Mouse (Mus musculus): ENCODE measurements around the gene Scn4b. TPM values are rescaled to one million over a fixed set of nuclear protein-coding genes. Genes with fewer than 3 reads are reported as not detected.

The Scn4b gene
- polyA plus RNA-seq, 1 experiment from 2014 or later: 0.37 TPM

DNA sequence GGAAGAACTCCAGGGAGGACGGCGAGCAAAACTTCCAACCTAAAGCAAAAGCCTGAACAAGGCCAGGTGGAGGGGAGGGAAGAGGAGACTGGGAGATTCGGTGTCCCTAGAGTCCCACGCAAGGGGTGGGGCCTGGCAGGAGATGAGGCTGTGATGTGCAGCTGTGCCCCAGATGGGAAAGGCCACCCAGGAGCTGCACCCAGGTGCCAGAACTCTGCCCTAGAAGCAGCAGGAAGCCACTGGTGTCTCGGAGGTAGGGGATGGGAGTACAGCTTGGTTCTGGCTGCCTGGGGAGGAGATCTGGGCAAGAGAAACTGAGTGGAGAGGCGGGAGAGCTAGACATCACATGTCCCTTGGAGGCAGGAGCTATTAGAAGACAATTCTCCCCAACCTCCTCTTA, 17.2 kb upstream of the Scn4b start:
- no peak overlapping the region for H3K9ac ChIP-seq (ENCODE audit: low read depth, low read length)
- no peak overlapping the region for H3K4me2 ChIP-seq (ENCODE audit: low read depth, low read length)
- no peak for ATAC-seq (ENCODE audit: low read depth)
- H3K4me3 ChIP-seq (ENCODE audit: low read depth, low read length): no peak overlapping the region
- H3K36me3 ChIP-seq (ENCODE audit: control insufficient read depth, insufficient read depth): no peaks in the 10 kb centered on the region
- 49% methylated on average over 6 of the region's 6 CpGs for WGBS (ENCODE audit: insufficient replicate concordance)
- H3K27me3 ChIP-seq (ENCODE audit: control insufficient read depth, insufficient read depth, low read depth, low read length): peaks cover 3% of the 10 kb centered on the region
- H3K4me1 ChIP-seq (ENCODE audit: control insufficient read depth, low read depth, low read length): 0 out of 2 replicates have a peak, but pooled peaks cover 2% of the 10 kb centered on the region
- H3K9me3 ChIP-seq (replicated peaks; ENCODE audit: control insufficient read depth, low read length): no peaks in the 10 kb centered on the region
- H3K27ac ChIP-seq (ENCODE audit: low read length): no peak overlapping the region

DNA sequence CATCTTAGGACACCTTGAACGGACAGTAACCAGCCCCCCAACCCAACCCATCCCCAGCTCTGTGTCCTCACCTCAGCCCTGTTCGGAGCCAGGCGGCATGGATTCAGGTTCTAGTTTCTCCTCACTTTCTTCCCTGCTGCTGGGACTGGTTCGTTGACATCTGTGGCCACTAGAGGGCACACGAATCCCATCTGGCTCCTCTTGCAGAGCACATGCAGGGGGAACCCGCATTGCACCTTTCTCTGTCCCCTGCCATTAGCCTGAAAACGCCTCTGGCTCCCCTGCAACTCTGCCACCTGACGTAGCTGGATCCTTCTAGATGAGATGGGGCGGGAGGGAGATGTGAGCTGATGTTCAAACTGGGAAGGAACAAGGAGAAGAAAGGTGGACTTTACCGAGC, 16.4 kb upstream of the Scn4b start:
- Histone ChIP-seq H3K4me1 (ENCODE audit: control insufficient read depth, low read depth, low read length) (0 out of 2 replicates have a peak, but pooled peaks cover 2% of the 10 kb centered on the region), H3K9ac (ENCODE audit: low read depth, low read length) (no peak overlapping the region), H3K4me2 (ENCODE audit: low read depth, low read length) (0 out of 2 replicates have a peak overlapping the region, but pooled peaks have one; percentile 14), H3K4me3 (ENCODE audit: low read depth, low read length) (no peak overlapping the region), H3K27me3 (ENCODE audit: control insufficient read depth, insufficient read depth, low read depth, low read length) (no peaks in the 10 kb centered on the region; the same call in 1 of the 2 replicates), H3K27ac (ENCODE audit: low read length) (no peak overlapping the region), H3K9me3 (replicated peaks; ENCODE audit: control insufficient read depth, low read length) (no peaks in the 10 kb centered on the region), H3K36me3 (ENCODE audit: control insufficient read depth, insufficient read depth) (no peaks in the 10 kb centered on the region)
- ATAC-seq (ENCODE audit: low read depth): peak; percentile 37; the same call in 1 of the 2 replicates
- 4% methylated on average over 10 of the region's 10 CpGs for WGBS (ENCODE audit: insufficient replicate concordance)

DNA sequence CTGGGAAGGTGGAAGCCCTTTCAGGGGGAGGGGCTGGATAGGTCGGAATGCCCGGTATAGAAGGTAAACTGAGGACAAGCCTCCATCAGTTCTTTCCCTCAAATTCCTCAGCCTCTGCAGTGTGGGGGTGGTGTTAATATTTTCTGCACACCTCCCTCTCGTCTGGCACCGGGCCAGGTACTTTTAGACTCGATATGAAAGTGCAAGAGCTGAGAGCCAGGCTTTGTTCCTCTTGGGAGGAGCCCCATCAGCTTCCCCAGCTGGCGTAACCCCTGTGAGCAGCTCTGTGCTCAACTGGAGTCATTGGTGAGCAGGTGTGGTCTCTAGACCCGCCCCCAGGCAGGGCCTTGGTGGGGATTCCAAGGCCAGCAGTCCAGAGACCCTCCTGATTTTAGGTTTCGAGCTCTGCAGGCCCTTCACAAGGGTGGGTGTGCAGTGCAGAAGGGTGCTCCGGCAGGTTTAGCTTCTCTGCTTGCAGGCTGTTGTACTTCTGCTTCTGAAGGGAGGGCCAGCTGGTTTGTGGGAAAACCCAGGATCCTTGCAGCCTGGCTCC, 15.9 kb upstream of the Scn4b start:
- H3K27ac ChIP-seq (ENCODE audit: low read length): no peak overlapping the region
- H3K36me3 ChIP-seq (ENCODE audit: control insufficient read depth, insufficient read depth): no peaks in the 10 kb centered on the region
- ATAC-seq (ENCODE audit: low read depth): no peak
- H3K9ac ChIP-seq (ENCODE audit: low read depth, low read length): no peak overlapping the region
- H3K27me3 ChIP-seq (ENCODE audit: control insufficient read depth, insufficient read depth, low read depth, low read length): no peaks in the 10 kb centered on the region; the same call in 1 of the 2 replicates
- H3K4me1 ChIP-seq (ENCODE audit: control insufficient read depth, low read depth, low read length): 0 out of 2 replicates have a peak, but pooled peaks cover 2% of the 10 kb centered on the region
- H3K4me2 ChIP-seq (ENCODE audit: low read depth, low read length): 0 out of 2 replicates have a peak overlapping the region, but pooled peaks have one; percentile 14
- no peak overlapping the region for H3K4me3 ChIP-seq (ENCODE audit: low read depth, low read length)
- 22% methylated on average over 9 of the region's 9 CpGs for WGBS (ENCODE audit: insufficient replicate concordance)
- H3K9me3 ChIP-seq (replicated peaks; ENCODE audit: control insufficient read depth, low read length): no peaks in the 10 kb centered on the region

DNA sequence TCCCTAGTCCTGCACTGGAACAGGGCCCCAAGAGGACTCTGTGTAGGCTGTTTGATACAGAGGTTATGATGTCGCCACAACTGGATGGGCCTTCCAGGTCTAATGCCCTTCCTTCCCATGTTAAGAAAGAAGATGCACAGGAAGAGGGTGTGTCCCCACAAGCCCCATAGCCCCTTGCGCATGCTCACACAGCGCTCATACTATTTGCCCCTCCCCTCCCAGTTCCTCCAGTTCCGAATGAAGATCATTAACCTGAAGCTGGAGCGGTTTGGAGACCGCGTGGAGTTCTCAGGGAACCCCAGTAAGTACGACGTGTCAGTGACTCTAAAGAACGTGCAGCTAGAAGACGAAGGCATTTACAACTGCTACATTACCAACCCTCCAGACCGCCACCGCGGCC, 13.0 kb upstream of the Scn4b start:
- WGBS (ENCODE audit: insufficient replicate concordance): 80% methylated on average over 14 of the region's 14 CpGs
- H3K4me3 ChIP-seq (ENCODE audit: low read depth, low read length): no peak overlapping the region
- H3K9ac ChIP-seq (ENCODE audit: low read depth, low read length): no peak overlapping the region
- no peak overlapping the region for H3K4me2 ChIP-seq (ENCODE audit: low read depth, low read length)
- no peak overlapping the region for H3K27ac ChIP-seq (ENCODE audit: low read length)
- no peak for ATAC-seq (ENCODE audit: low read depth)
- H3K9me3 ChIP-seq (replicated peaks; ENCODE audit: control insufficient read depth, low read length): no peaks in the 10 kb centered on the region
- no peaks in the 10 kb centered on the region for H3K36me3 ChIP-seq (ENCODE audit: control insufficient read depth, insufficient read depth)
- 0 out of 2 replicates have a peak, but pooled peaks cover 2% of the 10 kb centered on the region for H3K4me1 ChIP-seq (ENCODE audit: control insufficient read depth, low read depth, low read length)
- H3K27me3 ChIP-seq (ENCODE audit: control insufficient read depth, insufficient read depth, low read depth, low read length): no peaks in the 10 kb centered on the region

DNA sequence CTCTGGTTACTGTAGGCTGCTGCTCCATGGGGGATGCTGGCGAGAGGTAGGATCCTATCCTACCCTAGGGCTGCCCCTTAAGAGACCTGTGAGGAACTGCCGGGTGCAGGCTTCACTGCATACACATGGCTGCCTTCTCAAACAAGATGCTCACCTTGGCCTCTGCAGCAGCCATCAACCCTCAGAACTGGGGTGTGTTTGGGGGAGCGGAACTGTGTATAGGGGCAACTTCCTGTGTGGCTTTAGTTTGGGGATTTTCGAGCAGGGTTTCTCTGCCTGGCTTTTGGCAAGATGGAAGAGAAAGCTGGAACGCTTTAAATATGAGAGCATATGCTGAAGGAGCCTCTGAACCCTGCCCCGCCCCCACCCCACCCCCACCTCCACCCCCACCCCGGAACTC, 11.3 kb upstream of the Scn4b start:
- Histone ChIP-seq H3K9me3 (replicated peaks; ENCODE audit: control insufficient read depth, low read length) (no peaks in the 10 kb centered on the region), H3K27me3 (ENCODE audit: control insufficient read depth, insufficient read depth, low read depth, low read length) (no peaks in the 10 kb centered on the region), H3K36me3 (ENCODE audit: control insufficient read depth, insufficient read depth) (no peaks in the 10 kb centered on the region), H3K4me1 (ENCODE audit: control insufficient read depth, low read depth, low read length) (0 out of 2 replicates have a peak, but pooled peaks cover 2% of the 10 kb centered on the region), H3K27ac (ENCODE audit: low read length) (no peak overlapping the region), H3K9ac (ENCODE audit: low read depth, low read length) (no peak overlapping the region), H3K4me3 (ENCODE audit: low read depth, low read length) (no peak overlapping the region), H3K4me2 (ENCODE audit: low read depth, low read length) (no peak overlapping the region)
- no peak for ATAC-seq (ENCODE audit: low read depth)
- WGBS (ENCODE audit: insufficient replicate concordance): 42% methylated on average over 7 of the region's 7 CpGs

GRCm38 (mm10) chr9:45130119-45130518, 8.1 kb upstream of the Scn4b start:
- Histone ChIP-seq H3K9ac (ENCODE audit: low read depth, low read length) (no peak overlapping the region), H3K9me3 (replicated peaks; ENCODE audit: control insufficient read depth, low read length) (no peaks in the 10 kb centered on the region), H3K4me1 (ENCODE audit: control insufficient read depth, low read depth, low read length) (no peaks in the 10 kb centered on the region), H3K36me3 (ENCODE audit: control insufficient read depth, insufficient read depth) (no peaks in the 10 kb centered on the region), H3K4me2 (ENCODE audit: low read depth, low read length) (no peak overlapping the region), H3K27me3 (ENCODE audit: control insufficient read depth, insufficient read depth, low read depth, low read length) (no peaks in the 10 kb centered on the region; the same call in 1 of the 2 replicates), H3K4me3 (ENCODE audit: low read depth, low read length) (no peak overlapping the region), H3K27ac (ENCODE audit: low read length) (no peak overlapping the region)
- ATAC-seq (ENCODE audit: low read depth): no peak
- 50% methylated on average over 3 of the region's 3 CpGs for WGBS (ENCODE audit: insufficient replicate concordance)

DNA sequence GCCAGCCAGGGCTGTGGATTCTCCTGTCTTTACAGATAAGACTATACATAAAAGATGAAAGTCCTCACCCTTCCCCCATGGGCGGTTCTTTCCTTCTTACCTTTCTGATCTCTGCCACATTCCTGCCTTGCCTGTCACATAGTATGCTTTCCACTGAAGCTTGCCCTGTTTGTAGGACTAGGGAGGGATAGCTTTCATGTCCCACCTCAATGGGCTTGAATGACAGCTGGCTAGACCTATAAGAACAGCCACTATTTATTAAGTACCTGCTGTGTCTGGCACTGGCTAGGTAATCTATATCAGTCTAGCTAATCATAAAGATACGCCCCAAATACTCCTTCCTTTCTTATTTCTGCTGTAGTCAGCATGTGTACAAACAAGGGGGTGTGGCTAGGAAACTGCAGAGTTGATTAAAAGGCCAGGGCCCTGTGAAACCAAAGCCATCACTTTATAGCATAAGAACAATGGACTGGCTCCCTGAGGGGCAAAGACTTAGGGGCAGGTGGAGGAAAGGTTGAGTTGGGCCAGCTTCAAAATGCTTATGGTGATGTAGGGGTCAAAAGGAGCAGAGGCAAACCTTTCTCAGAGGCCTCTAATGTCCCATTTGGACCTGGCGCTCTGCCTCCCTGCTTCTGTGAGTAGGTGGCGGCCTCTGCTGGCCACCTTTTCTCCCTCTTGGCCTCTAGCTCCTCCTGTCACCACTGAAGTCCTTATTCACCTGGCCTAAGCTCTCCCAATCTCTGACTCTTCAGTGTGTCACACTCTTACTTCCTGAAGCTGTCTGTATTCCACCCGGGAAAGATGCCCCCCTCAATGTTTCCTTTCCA, 4.5 kb upstream of the Scn4b start:
- Histone ChIP-seq H3K27ac (ENCODE audit: low read length) (no peak overlapping the region), H3K4me3 (ENCODE audit: low read depth, low read length) (no peak overlapping the region), H3K9ac (ENCODE audit: low read depth, low read length) (no peak overlapping the region), H3K4me2 (ENCODE audit: low read depth, low read length) (no peak overlapping the region), H3K9me3 (replicated peaks; ENCODE audit: control insufficient read depth, low read length) (no peaks in the 10 kb centered on the region), H3K27me3 (ENCODE audit: control insufficient read depth, insufficient read depth, low read depth, low read length) (peaks cover 28% of the 10 kb centered on the region), H3K36me3 (ENCODE audit: control insufficient read depth, insufficient read depth) (no peaks in the 10 kb centered on the region), H3K4me1 (ENCODE audit: control insufficient read depth, low read depth, low read length) (no peaks in the 10 kb centered on the region; the same call in none of the 2 replicates)
- ATAC-seq (ENCODE audit: low read depth): no peak
- 12% methylated on average over 5 of the region's 5 CpGs for WGBS (ENCODE audit: insufficient replicate concordance)

DNA sequence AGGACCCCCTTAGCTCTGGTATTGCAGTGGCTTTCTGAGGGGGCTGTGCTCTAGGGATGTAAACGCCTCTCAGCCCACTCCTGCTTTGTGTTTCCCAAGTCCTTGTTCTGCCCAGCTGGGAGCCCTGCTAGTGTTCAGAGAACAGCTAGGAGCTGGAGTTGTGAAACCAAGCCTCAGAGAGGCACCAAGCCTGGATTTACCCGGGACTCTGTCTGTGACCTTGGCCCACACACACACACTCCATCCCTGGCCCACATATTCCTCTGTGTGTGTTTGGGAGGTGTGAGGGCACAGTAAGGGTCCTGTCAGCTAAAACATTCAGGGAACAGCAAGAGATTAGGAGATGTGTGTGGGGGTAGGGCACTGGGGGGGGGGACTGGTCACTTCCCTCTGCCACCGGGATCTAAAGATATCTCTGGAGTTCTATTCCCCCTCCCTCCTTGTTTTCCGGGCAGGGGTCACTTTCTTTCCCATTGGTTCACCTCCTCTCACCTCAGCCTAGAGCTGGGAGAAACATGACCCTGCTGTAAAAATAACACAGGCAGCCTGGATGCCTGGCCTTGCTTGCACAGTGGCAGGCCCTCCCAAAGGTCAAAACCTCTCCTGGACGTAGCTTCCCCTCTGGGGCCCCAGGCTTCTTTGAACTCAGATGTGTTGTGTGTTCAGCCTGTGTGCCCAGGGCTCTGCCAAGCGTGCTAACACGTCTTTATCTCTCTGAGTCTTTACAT, 1.6 kb upstream of the Scn4b start:
- Histone ChIP-seq H3K27me3 (ENCODE audit: control insufficient read depth, insufficient read depth, low read depth, low read length) (peaks cover 44% of the 10 kb centered on the region), H3K9me3 (replicated peaks; ENCODE audit: control insufficient read depth, low read length) (no peaks in the 10 kb centered on the region), H3K4me2 (ENCODE audit: low read depth, low read length) (no peak overlapping the region), H3K4me3 (ENCODE audit: low read depth, low read length) (no peak overlapping the region), H3K27ac (ENCODE audit: low read length) (peak overlapping the region; percentile 55), H3K36me3 (ENCODE audit: control insufficient read depth, insufficient read depth) (no peaks in the 10 kb centered on the region), H3K4me1 (ENCODE audit: control insufficient read depth, low read depth, low read length) (no peaks in the 10 kb centered on the region; the same call in none of the 2 replicates), H3K9ac (ENCODE audit: low read depth, low read length) (no peak overlapping the region)
- 6% methylated on average over 7 of the region's 7 CpGs for WGBS (ENCODE audit: insufficient replicate concordance)
- peak; percentile 87 for ATAC-seq (ENCODE audit: low read depth)

Data from liver, embryonic 16.5 days (tissue).